Mouse (Mus musculus) kidney, postnatal 10 days (tissue): Measurements from ENCODE around the gene Pgrmc1.

Experiments used
- DNase-seq: peaks from one replicate; pipeline ENCODE4 v3.0.0; 2021; ENCODE audit warnings: mixed read lengths

Gene Pgrmc1

DNA sequence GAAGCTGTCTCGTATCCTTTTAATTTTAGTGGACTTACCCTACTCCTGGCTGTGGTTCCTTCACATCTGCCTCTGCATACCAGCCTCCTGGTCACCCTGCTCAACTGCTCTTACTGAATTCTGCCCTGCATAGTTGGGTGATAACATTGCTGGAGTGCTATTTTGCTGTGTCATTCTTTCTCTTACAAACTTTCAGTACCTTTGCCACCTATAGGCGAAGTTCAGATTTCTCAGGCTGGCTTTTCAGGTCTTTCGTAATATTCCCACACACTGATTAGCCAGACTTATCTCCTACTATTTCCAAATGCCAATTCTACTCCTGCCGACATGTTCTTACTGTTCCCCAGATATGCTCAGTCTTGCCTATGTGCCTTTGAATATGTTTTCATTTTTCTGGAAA is 6.0 kb downstream of the Pgrmc1 start:
- no peak for DNase-seq

GRCm38 (mm10) chrX:36609117-36609516 is 11.1 kb downstream of the Pgrmc1 start:
- no peak for DNase-seq

GRCm38 (mm10) chrX:36628102-36628501 is 30.1 kb downstream of the Pgrmc1 start:
- no peak for DNase-seq

DNA sequence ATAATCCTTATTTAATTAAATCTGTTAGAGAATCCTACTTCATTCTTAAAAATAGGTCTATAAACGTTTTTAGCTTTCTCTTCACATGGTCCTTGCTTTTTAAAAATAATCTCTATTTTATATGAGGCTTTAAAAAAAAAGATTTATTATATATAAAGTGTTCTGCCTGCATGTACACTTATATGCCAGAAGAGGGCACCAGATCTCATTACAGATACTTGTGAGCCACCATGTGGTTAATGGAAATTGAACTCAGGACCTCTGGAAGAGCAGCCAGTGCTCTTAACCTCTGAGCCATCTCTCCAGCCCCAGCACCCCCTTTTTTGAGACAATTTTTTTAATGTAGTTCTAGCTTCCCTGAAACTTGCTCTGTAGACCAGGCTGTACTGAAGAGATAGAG is 32.8 kb downstream of the Pgrmc1 start:
- no peak for DNase-seq

DNA sequence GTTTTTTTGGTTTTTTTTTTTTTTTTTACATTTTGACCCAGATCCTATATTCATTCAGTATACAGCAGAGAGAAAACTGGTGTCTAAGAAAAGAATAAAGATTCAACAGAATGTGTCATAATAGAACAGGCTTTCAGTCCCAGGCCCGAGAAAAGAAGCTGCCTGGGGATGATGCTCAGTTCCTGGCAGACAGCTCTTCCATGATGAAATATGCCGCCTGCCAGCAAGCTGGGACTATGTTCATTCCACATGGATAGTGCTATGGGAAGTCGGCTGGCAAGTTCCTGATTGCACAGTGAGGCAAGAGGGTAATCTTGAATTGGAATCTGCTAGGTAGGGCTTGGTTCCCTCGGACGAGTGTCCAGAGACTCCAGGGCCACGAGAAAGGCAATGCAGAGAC is 42.0 kb downstream of the Pgrmc1 start:
- no peak for DNase-seq

DNA sequence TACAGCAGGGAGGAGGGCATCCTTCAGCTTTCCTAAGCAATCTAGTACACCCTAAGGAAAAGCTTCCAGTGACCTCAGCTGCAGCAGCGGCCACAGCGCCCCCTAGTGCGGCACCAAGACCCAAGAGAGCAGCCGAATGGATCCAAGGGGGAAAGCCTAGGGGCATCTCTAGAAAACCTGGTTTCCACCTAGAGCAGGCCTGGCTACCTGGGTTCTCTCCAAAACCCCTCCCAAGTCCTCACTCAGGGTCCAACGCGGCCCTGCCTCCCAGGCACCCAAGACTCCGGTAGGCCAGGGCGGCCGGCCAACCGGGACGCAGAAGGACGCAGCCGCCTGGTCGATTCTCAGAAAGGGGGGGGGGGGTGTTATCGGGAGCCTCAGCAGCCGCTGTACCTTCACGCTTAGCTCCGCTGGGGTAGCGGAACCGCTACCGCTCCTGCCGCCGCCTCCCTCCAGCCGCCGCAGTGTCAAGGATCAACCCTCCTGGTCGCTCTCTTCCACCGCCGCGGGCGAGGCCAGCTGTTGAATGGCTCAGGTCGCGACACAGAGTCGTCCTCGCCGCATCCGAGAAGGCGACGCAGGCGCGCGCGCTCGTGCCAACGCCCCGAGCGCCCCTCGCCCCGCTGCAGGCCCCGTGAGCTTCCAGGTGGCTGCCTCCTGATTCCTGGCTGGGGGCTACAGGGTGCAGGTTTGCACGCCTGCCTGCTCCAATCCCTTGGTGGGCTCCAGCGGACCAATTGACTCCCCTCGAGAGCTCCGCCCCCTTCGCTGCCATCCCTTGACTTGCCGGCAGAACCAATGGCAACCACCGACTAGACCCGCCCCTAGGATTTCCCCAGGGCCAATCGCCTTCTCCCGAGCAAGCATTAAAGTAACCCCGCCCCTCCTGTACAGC is 46.9 kb downstream of the Pgrmc1 start, which contains the start of gene Akap17b:
Gene Akap17b (minus strand): TSS at position 739 of the 895 bp plus-strand sequence.
- peak; percentile 89 for DNase-seq
